Mouse (Mus musculus) heart, embryonic 13.5 days (tissue): ENCODE measurements around the gene Fam193b. TPM values are rescaled to one million over a fixed set of nuclear protein-coding genes. Genes with fewer than 3 reads are reported as not detected.
A peak's percentile ranks its signal among the peaks of the same experiment; 100 is the strongest.

Experiments
- ATAC-seq: fragments of 200-750 bp; cut with Nextera tagmentation; 2 replicates; pipeline ENCODE4 v1.8.0; 2017; ENCODE audit warnings: moderate TSS enrichment; ENCODE audit not compliant: insufficient number of reproducible peaks, low FRiP score, low TSS enrichment; ENCODE audit errors: extremely low read depth
- H3K27ac ChIP-seq: fragments of 300-500 bp; sonication (generic); replicated peaks from 2 replicates; pipeline ENCODE4 v1.5.1; 2015; ENCODE audit warnings: moderate library complexity, mild to moderate bottlenecking, inconsistent platforms
- H3K27me3 ChIP-seq: fragments of 300-500 bp; sonication (generic); replicated peaks from 2 replicates; pipeline ENCODE4 v1.6.1; 2015; ENCODE audit warnings: mild to moderate bottlenecking, inconsistent platforms
- H3K36me3 ChIP-seq: fragments of 300-500 bp; sonication (generic); 2 replicates; pipeline ENCODE4 v1.6.1; 2015; ENCODE audit warnings: mild to moderate bottlenecking, inconsistent platforms
- H3K4me1 ChIP-seq: fragments of 300-500 bp; sonication (generic); 2 replicates; pipeline ENCODE4 v1.6.1; 2015; ENCODE audit warnings: inconsistent platforms
- H3K4me2 ChIP-seq: fragments of 300-500 bp; sonication (generic); 2 replicates; pipeline ENCODE4 v1.6.1; 2015; ENCODE audit warnings: inconsistent platforms, mild to moderate bottlenecking, moderate library complexity
- H3K4me3 ChIP-seq: fragments of 300-500 bp; sonication (generic); 2 replicates; pipeline ENCODE4 v1.5.1; 2015; ENCODE audit warnings: moderate library complexity, mild to moderate bottlenecking, inconsistent platforms
- H3K9ac ChIP-seq: fragments of 300-500 bp; sonication (generic); 2 replicates; pipeline ENCODE4 v1.6.1; 2015; ENCODE audit warnings: inconsistent platforms, mild to moderate bottlenecking, moderate library complexity
- H3K9me3 ChIP-seq: fragments of 300-500 bp; sonication (generic); 2 replicates; pipeline ENCODE4 v1.6.1; 2016; ENCODE audit warnings: inconsistent platforms
- WGBS: fragments of 180-500 bp; shearing (Covaris S2); methylation state at CpG from one replicate; pipeline ENCODE4 v1.1.7; 2015; ENCODE audit warnings: mixed read lengths; 5-methylcytosine and 5-hydroxymethylcytosine counted together
- polyA plus RNA-seq: library from polyadenylated mRNA; unstranded; fragments of >200 nt; fragmentation: Nextera tagmentation; extraction: Ambion mirVana; gene quantifications from 2 replicates; pipeline ENCODE4 v1.2.1, GENCODE M21; 2015

The Fam193b gene
- polyA plus RNA-seq = 19.9 and 23.7 TPM in 2 replicates

GRCm38 (mm10) chr13:55571027-55571751, at the start of gene Fam193b:
Gene Fam193b, minus strand, starts transcription at chr13:55571120.
- ATAC-seq = peak; percentile 81
- 2% methylated on average over 31 of the region's 47 CpGs for WGBS
- Histone ChIP-seq H3K9ac (peak within 1 kb of the TSS; percentile 96), H3K36me3 (peaks cover 25% of the 10 kb centered on the region), H3K9me3 (peaks cover 7% of the 10 kb centered on the region), H3K27me3 (no peaks in the 10 kb centered on the region), H3K27ac (peak within 1 kb of the TSS; percentile 90), H3K4me3 (peak within 1 kb of the TSS; percentile 94), H3K4me1 (peaks cover 12% of the 10 kb centered on the region), H3K4me2 (peak within 1 kb of the TSS; percentile 96)

- whole genome bisulfite sequencing = 74% methylated on average over 2 of the region's 2 CpGs
- Histone ChIP-seq H3K4me3 (no peak overlapping the region), H3K27ac (0 out of 2 replicates have a peak overlapping the region, but pooled peaks have one; percentile 20), H3K4me2 (no peak overlapping the region), H3K36me3 (peaks cover 8% of the 10 kb centered on the region), H3K9ac (no peak overlapping the region), H3K9me3 (no peaks in the 10 kb centered on the region), H3K27me3 (no peaks in the 10 kb centered on the region), H3K4me1 (peaks cover 22% of the 10 kb centered on the region)
- no peak for ATAC-seq
These were observed 49.4 kb upstream of the Fam193b start for GRCm38 (mm10) chr13:55620275-55620674.

- ATAC-seq = no peak
- Histone ChIP-seq H3K36me3 (no peaks in the 10 kb centered on the region), H3K4me3 (no peak overlapping the region), H3K27ac (no peak overlapping the region), H3K4me2 (no peak overlapping the region), H3K4me1 (peaks cover 15% of the 10 kb centered on the region), H3K9ac (no peak overlapping the region), H3K27me3 (no peaks in the 10 kb centered on the region), H3K9me3 (no peaks in the 10 kb centered on the region)
- WGBS = 77% methylated on average over 4 of the region's 4 CpGs
These were observed 48.4 kb upstream of the Fam193b start for GRCm38 (mm10) chr13:55619328-55619727.

GRCm38 (mm10) chr13:55613471-55613870, 42.6 kb upstream of the Fam193b start:
- 40% methylated on average over 5 of the region's 5 CpGs for WGBS
- ATAC-seq = no peak
- H3K36me3 ChIP-seq = peaks cover 34% of the 10 kb centered on the region
- no peaks in the 10 kb centered on the region for H3K4me1 ChIP-seq
- H3K9me3 ChIP-seq = no peaks in the 10 kb centered on the region
- H3K27ac ChIP-seq = no peak overlapping the region
- no peaks in the 10 kb centered on the region for H3K27me3 ChIP-seq
- H3K4me3 ChIP-seq = no peak overlapping the region
- H3K4me2 ChIP-seq = no peak overlapping the region
- no peak overlapping the region for H3K9ac ChIP-seq

- Histone ChIP-seq H3K9me3 (no peaks in the 10 kb centered on the region), H3K9ac (no peak overlapping the region), H3K27me3 (no peaks in the 10 kb centered on the region), H3K36me3 (peaks cover 48% of the 10 kb centered on the region), H3K4me3 (no peak overlapping the region), H3K27ac (no peak overlapping the region), H3K4me2 (no peak overlapping the region), H3K4me1 (no peaks in the 10 kb centered on the region)
- 82% methylated on average over 7 of the region's 7 CpGs for WGBS
- ATAC-seq = no peak
These were observed 41.1 kb upstream of the Fam193b start for GRCm38 (mm10) chr13:55611996-55612395.

GRCm38 (mm10) chr13:55607624-55608006, 36.7 kb upstream of the Fam193b start:
- no peak overlapping the region for H3K4me3 ChIP-seq

GRCm38 (mm10) chr13:55606899-55607623, 36.1 kb upstream of the Fam193b start:
- ATAC-seq = no peak
- Histone ChIP-seq H3K9ac (no peak overlapping the region), H3K4me1 (no peaks in the 10 kb centered on the region), H3K36me3 (peaks cover 78% of the 10 kb centered on the region), H3K4me2 (no peak overlapping the region), H3K4me3 (no peak overlapping the region), H3K27me3 (no peaks in the 10 kb centered on the region), H3K9me3 (no peaks in the 10 kb centered on the region), H3K27ac (no peak overlapping the region)
- WGBS = 75% methylated on average over 10 of the region's 10 CpGs

More at GRCm38 (mm10) chr13:55607624-55608006, 36.7 kb upstream of the Fam193b start:
- no peak overlapping the region for H3K27ac ChIP-seq
- no peaks in the 10 kb centered on the region for H3K4me1 ChIP-seq
- no peak for ATAC-seq
- 82% methylated on average over 2 of the region's 2 CpGs for WGBS
- H3K36me3 ChIP-seq = peaks cover 79% of the 10 kb centered on the region
- no peaks in the 10 kb centered on the region for H3K9me3 ChIP-seq
- no peak overlapping the region for H3K9ac ChIP-seq
- H3K27me3 ChIP-seq = no peaks in the 10 kb centered on the region
- H3K4me2 ChIP-seq = no peak overlapping the region

GRCm38 (mm10) chr13:55604606-55605005, 33.7 kb upstream of the Fam193b start:
- Histone ChIP-seq H3K4me2 (no peak overlapping the region), H3K4me1 (peaks cover 13% of the 10 kb centered on the region), H3K9me3 (no peaks in the 10 kb centered on the region), H3K4me3 (no peak overlapping the region), H3K27ac (no peak overlapping the region), H3K9ac (no peak overlapping the region), H3K27me3 (no peaks in the 10 kb centered on the region), H3K36me3 (peaks cover 58% of the 10 kb centered on the region)
- WGBS = 86% methylated on average over 3 of the region's 3 CpGs
- ATAC-seq = no peak

GRCm38 (mm10) chr13:55601611-55602010, 30.7 kb upstream of the Fam193b start:
- no peak overlapping the region for H3K4me3 ChIP-seq
- 3% methylated on average over 3 of the region's 3 CpGs for WGBS

GRCm38 (mm10) chr13:55600657-55601056, 29.7 kb upstream of the Fam193b start:
- no peaks in the 10 kb centered on the region for H3K9me3 ChIP-seq
- peaks cover 48% of the 10 kb centered on the region for H3K36me3 ChIP-seq
- no peak for ATAC-seq
- peak overlapping the region; percentile 93 for H3K4me3 ChIP-seq
- peak overlapping the region; percentile 65; the same call in 1 of the 2 replicates for H3K27ac ChIP-seq
- H3K4me2 ChIP-seq = peak overlapping the region; percentile 73
- H3K27me3 ChIP-seq = no peaks in the 10 kb centered on the region
- peak overlapping the region; percentile 95 for H3K9ac ChIP-seq
- peaks cover 17% of the 10 kb centered on the region for H3K4me1 ChIP-seq
- 18% methylated on average over 9 of the region's 9 CpGs for WGBS

More at GRCm38 (mm10) chr13:55601611-55602010, 30.7 kb upstream of the Fam193b start:
- ATAC-seq = no peak
- H3K9ac ChIP-seq = no peak overlapping the region
- H3K27me3 ChIP-seq = no peaks in the 10 kb centered on the region
- H3K4me1 ChIP-seq = peaks cover 17% of the 10 kb centered on the region
- no peak overlapping the region for H3K27ac ChIP-seq
- H3K36me3 ChIP-seq = peaks cover 48% of the 10 kb centered on the region
- H3K9me3 ChIP-seq = no peaks in the 10 kb centered on the region
- H3K4me2 ChIP-seq = no peak overlapping the region

- WGBS = 8% methylated on average over 51 of the region's 51 CpGs
- Histone ChIP-seq H3K4me3 (peak within 1 kb of the TSS; percentile 93), H3K36me3 (peaks cover 51% of the 10 kb centered on the region), H3K27ac (peak within 1 kb of the TSS; percentile 65), H3K4me2 (peak within 1 kb of the TSS; percentile 73), H3K9me3 (no peaks in the 10 kb centered on the region), H3K9ac (peak within 1 kb of the TSS; percentile 95), H3K27me3 (no peaks in the 10 kb centered on the region), H3K4me1 (peaks cover 17% of the 10 kb centered on the region)
- peak; percentile 79 for ATAC-seq
These were observed 28.9 kb upstream of the Fam193b start, which contains the start of gene B4galt7 for GRCm38 (mm10) chr13:55599566-55600540. Gene B4galt7, plus strand, starts transcription at chr13:55599896.
